Mouse (Mus musculus) stomach, postnatal 0 days (tissue): ENCODE results near the gene Nmur2. TPM values are rescaled to one million over a fixed set of nuclear protein-coding genes. Genes with fewer than 3 reads are reported as not detected.

Experiments used
- ATAC-seq: fragments of 200-750 bp; cut with Nextera tagmentation; 2 replicates; pipeline ENCODE4 v1.8.0; 2017; ENCODE audit not compliant: low FRiP score, low TSS enrichment
- DNase-seq: peaks from one replicate; pipeline ENCODE4 v3.0.0-alpha.2; 2016; ENCODE audit warnings: low spot score
- H3K27ac ChIP-seq: fragments of 300-500 bp; sonication (generic); replicated peaks from 2 replicates; pipeline ENCODE4 v1.5.1; 2014; ENCODE audit warnings: mild to moderate bottlenecking, control low read depth
- H3K27me3 ChIP-seq: fragments of 300-500 bp; sonication (generic); 2 replicates; pipeline ENCODE4 v1.6.1; 2014; ENCODE audit warnings: low read length; ENCODE audit not compliant: control insufficient read depth, insufficient read depth
- H3K36me3 ChIP-seq: fragments of 300-500 bp; sonication (generic); 2 replicates; pipeline ENCODE4 v1.6.1; 2014; ENCODE audit warnings: low read length, mixed read lengths; ENCODE audit not compliant: control insufficient read depth, insufficient read depth
- H3K4me1 ChIP-seq: fragments of 300-500 bp; sonication (generic); replicated peaks from 2 replicates; pipeline ENCODE4 v1.6.1; 2014; ENCODE audit warnings: antibody characterized with exemption; ENCODE audit not compliant: control insufficient read depth, insufficient read depth
- H3K4me2 ChIP-seq: fragments of 300-500 bp; sonication (generic); replicated peaks from 2 replicates; pipeline ENCODE4 v1.6.1; 2014; ENCODE audit warnings: low read depth, mild to moderate bottlenecking, control low read depth, moderate library complexity
- H3K4me3 ChIP-seq: fragments of 300-500 bp; sonication (generic); 2 replicates; pipeline ENCODE4 v1.5.1; 2014; ENCODE audit warnings: low read depth, low read length, control low read depth
- H3K9ac ChIP-seq: fragments of 300-500 bp; sonication (generic); 2 replicates; pipeline ENCODE4 v1.6.1; 2014; ENCODE audit warnings: mild to moderate bottlenecking, low read length, control low read depth, mixed read lengths
- H3K9me3 ChIP-seq: fragments of 300-500 bp; sonication (generic); 2 replicates; pipeline ENCODE4 v1.6.1; 2016; ENCODE audit warnings: low read length; ENCODE audit not compliant: control insufficient read depth
- CTCF ChIP-seq: IDR thresholded peaks from 2 replicates; pipeline ENCODE4 v1.5.1; 2016; ENCODE audit warnings: antibody characterized with exemption, low read depth, mild to moderate bottlenecking, moderate library complexity
- EP300 ChIP-seq: optimal IDR thresholded peaks from 2 replicates; pipeline ENCODE3; 2016; ENCODE audit warnings: antibody characterized with exemption
- WGBS: fragments of 180-500 bp; shearing (Covaris S2); extraction: QIAGEN DNeasy Blood & Tissue Kit; methylation state at CpG from one replicate; pipeline ENCODE4 v1.1.7; 2014; 5-methylcytosine and 5-hydroxymethylcytosine counted together
- polyA plus RNA-seq: library from polyadenylated mRNA; unstranded; fragments of >200 nt; fragmentation: Nextera tagmentation; extraction: Ambion mirVana; gene quantifications from 2 replicates; pipeline ENCODE4 v1.2.1, GENCODE M21; 2015

The Nmur2 gene
- polyA plus RNA-seq, 1 experiment from 2014 or later: 0.22 TPM

GRCm38 (mm10) chr11:55978146-55978545 is 62.7 kb downstream of the Nmur2 start:
- Histone ChIP-seq H3K4me1 (no peaks in the 10 kb centered on the region), H3K27me3 (no peaks in the 10 kb centered on the region), H3K4me3 (no peak overlapping the region), H3K9me3 (no peaks in the 10 kb centered on the region), H3K9ac (no peak overlapping the region), H3K36me3 (no peaks in the 10 kb centered on the region), H3K4me2 (no peak overlapping the region), H3K27ac (no peak overlapping the region)
- WGBS: 68% methylated on average over 6 of the region's 6 CpGs
- no peak for ATAC-seq
- no peak for TF ChIP-seq EP300
- no peak for TF ChIP-seq CTCF
- no peak for DNase-seq
